Mouse (Mus musculus): ENCODE data around the gene B4gat1.

DNA sequence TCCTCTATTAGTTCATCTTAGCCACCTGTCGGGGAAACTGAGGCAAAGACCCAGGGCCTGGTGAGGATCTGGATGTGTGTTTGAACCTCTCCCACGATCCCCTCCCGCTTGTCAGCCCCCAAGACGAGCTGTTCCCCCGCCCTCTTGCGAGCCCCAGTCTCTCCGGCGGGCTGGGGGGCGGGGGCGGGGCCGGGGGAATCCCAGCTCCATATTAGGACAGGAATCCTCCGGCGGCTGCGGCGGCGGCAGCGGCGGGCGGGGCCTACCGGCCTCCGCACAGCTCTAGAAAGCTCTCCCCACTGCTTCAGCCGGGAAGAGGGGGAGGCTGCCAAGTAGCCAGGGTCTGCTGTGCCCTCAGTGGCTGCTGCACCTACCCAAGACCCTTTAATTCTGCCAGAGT, 47.9 kb upstream of the B4gat1 start:
- no peak for TF ChIP-seq POLR2A (IDR thresholded peaks at IDR 0.05; ENCODE audit: borderline replicate concordance, low read depth, low read length)
- TF ChIP-seq CTCF (IDR thresholded peaks at IDR 0.05; ENCODE audit: low read depth, low read length): no peak

All from bone marrow macrophage, adult 2 months (primary cell).